Mouse (Mus musculus) adrenal gland (tissue): ENCODE measurements around the gene Gm28102.
"Not testable (repeated sequence)": the region's sequence is repeated elsewhere in the genome, so short reads cannot be mapped to it uniquely, and the experiment has no call there.

ENCODE experiments used
- intact Hi-C: fragments of 180-260 bp; cut with DNase I; formaldehyde crosslinking; loops from one replicate; pipeline ENCODE4 v1.15.1; 2025
- long read RNA-seq, 2 experiments: library from polyadenylated mRNA; unstranded; transcript quantifications; one replicate each; pipeline ENCODE4 v2.0.0; 2020; ENCODE audit warnings: borderline replicate concordance in 1 of 2; ENCODE audit not compliant: insufficient replicate concordance in 1 of 2

The Gm28102 gene
- long read RNA-seq, experiment 1: 0 reads
- long read RNA-seq, experiment 2: 0 reads

DNA sequence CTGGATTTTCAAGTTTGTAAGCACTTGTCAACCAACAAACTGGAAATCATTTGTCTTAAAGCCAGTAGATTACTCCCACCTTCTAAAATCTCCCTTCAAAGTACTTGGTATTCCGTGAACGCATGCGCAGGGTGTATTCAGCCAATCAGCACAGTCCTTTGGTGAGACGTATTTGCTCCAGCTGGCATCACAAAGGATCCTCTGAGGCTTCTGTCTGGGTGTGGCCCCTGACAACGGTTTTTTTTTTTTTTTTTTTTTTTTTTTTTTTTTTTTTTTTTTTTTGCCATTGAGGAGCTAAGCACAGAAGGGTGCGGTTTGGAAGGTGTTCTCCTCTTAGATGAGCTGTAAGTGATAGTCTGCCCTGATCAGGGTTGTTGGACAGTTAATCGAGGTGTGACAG lies at the start of gene Gm28102:
Gene Gm28102, plus strand, starts transcription at position 301 of the 400 bp plus-strand sequence.
- intact Hi-C loops: not testable (repeated sequence)
